Mouse (Mus musculus) erythroblast, embryonic 14.5 days (primary cell): ENCODE measurements around the gene Lyl1.

Experiments used
- GATA1 ChIP-seq: IDR thresholded peaks from 2 replicates; pipeline ENCODE4 v1.6.1; 2012; ENCODE audit warnings: low read length, inconsistent platforms, mixed read lengths
- TAL1 ChIP-seq: IDR thresholded peaks from 3 replicates; pipeline ENCODE4 v1.6.1; 2012; ENCODE audit warnings: low read length, inconsistent platforms, mixed read lengths

DNA sequence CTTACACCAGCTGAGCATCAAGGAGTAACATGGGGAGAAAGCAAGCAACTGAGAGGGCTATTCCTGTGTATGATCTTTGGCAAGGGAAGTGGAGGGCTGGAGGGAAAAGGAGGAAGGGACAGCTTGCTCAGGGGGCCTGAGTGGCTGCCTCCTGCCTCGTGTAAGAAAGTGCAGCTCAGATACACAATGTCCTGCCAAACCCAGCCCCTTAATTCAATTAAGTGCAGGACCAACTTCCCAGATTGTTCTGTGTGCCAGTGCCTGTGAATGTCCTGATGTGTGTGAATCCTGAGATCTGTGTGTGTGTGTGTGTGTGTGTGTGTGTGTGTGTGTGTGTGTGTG, 38.1 kb downstream of the Lyl1 start:
- TF ChIP-seq TAL1 (no peak), GATA1 (no peak)
